ENCODE assay signal across 8 mouse cellular contexts in the genomic region with DNA sequence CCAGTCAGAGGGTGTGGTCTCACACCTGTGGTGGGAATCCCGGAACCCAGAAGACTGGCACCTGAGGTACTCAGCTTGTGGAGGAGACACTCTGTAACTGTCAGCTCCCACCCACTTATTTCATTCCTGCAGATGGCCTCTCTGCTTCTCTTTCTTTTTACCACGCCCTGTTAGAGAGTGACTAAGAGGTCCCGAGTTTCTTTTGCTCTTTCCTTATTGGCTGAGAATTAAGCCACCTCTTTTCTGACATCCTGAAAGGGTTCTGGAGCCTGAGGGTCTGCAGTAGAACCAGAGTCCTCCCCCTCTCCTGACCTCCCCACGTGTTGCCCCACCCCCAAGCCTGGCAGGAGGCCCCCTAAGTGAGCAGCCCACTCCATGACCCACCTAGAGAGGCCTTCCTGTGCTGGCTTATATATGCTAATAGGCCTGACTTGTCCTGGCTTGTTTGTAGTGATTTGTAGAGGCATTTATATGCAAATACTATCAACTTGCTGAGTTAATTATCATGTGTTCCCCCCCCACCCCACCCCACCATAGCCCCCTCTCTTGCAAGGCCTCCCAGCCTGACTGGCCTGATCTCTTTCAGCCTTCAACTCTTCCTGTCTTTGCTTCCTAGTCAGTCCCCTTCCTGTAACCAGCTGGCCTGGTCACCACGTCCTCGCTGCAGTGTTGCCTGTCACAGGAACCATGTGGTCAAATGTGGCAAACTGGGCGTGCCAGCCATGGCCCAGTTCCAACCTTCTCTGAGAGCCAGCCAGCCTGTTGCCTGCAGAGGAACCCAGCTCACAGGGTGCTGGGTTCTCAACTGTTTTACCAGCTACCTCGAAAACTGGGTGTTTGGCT.
DNase-seq lines count a peak whose midpoint lies in the region; ATAC-seq lines count a peak whose summit lies in the region.

No protein-coding gene starts in this region.

- no peak overlapping the region for H3K9ac ChIP-seq in kidney, embryonic 15.5 days
- no peak overlapping the region; the same call in 1 of the 2 replicates for H3K9ac ChIP-seq in neural tube, embryonic 13.5 days

- H3K27me3 ChIP-seq in kidney, embryonic 15.5 days, result no peaks in the 10 kb centered on the region
- peaks cover 55% of the 10 kb centered on the region for H3K27me3 ChIP-seq in neural tube, embryonic 13.5 days

- H3K4me3 ChIP-seq in kidney, embryonic 15.5 days (replicated peaks), result no peak overlapping the region
- no peak overlapping the region for H3K4me3 ChIP-seq in neural tube, embryonic 13.5 days

- DNase-seq in retina, postnatal 1 day, result peak; percentile 74
- DNase-seq in retina, embryonic 14.5 days (ENCODE audit: low spot score), result no peak
- DNase-seq in cerebellum, postnatal 14 days, result peak; percentile 77 to 83
- peak; percentile 84 to 87 for DNase-seq in heart, adult 9 months (ENCODE audit: low spot score in 2 of 2)
- peak; percentile 91 to 93 for DNase-seq in lung, adult 18-20 months
- DNase-seq in yolk sac, embryonic 10.5 days (ENCODE audit: low spot score), result no peak

- peaks cover 72% of the 10 kb centered on the region for H3K4me1 ChIP-seq in kidney, embryonic 15.5 days
- H3K4me1 ChIP-seq in neural tube, embryonic 13.5 days (replicated peaks), result peaks cover 92% of the 10 kb centered on the region

- H3K27ac ChIP-seq in kidney, embryonic 15.5 days, result peak overlapping the region; percentile 73
- no peak overlapping the region for H3K27ac ChIP-seq in neural tube, embryonic 13.5 days (replicated peaks)

- no peaks in the 10 kb centered on the region for H3K36me3 ChIP-seq in kidney, embryonic 15.5 days
- no peaks in the 10 kb centered on the region for H3K36me3 ChIP-seq in neural tube, embryonic 13.5 days

- H3K9me3 ChIP-seq in kidney, embryonic 15.5 days (replicated peaks), result no peaks in the 10 kb centered on the region
- no peaks in the 10 kb centered on the region for H3K9me3 ChIP-seq in neural tube, embryonic 13.5 days

- WGBS in kidney, embryonic 15.5 days, result 24% methylated on average over 8 of the region's 8 CpGs
- WGBS in neural tube, embryonic 13.5 days, result 4% methylated on average over 8 of the region's 8 CpGs

- ATAC-seq in kidney, embryonic 15.5 days (replicated peaks; ENCODE audit: low FRiP score), result no peak
- ATAC-seq in neural tube, embryonic 13.5 days (ENCODE audit: low read depth), result peak; percentile 74; the same call in 1 of the 2 replicates

- H3K4me2 ChIP-seq in kidney, embryonic 15.5 days, result no peak overlapping the region
- no peak overlapping the region for H3K4me2 ChIP-seq in neural tube, embryonic 13.5 days

Comparison
In these comparisons a context has a peak if more than half of its experiments do, and no peak if none do; other contexts are left out.
1. DNase-seq: peak in retina, postnatal 1 day (single experiment), cerebellum, postnatal 14 days (2 of 2), heart, adult 9 months (2 of 2) and lung, adult 18-20 months (2 of 2); none in retina, embryonic 14.5 days (single experiment) and yolk sac, embryonic 10.5 days (single experiment).